Mouse (Mus musculus): Measurements from ENCODE around the gene Slc25a30.

Gene Slc25a30

GRCm38 (mm10) chr14:75747960-75748359 is 38.9 kb downstream of the Slc25a30 start:
- no peak for DNase-seq (ENCODE audit: low spot score in 2 of 2)

- no peak for DNase-seq (ENCODE audit: low spot score in 2 of 2)
Measured at GRCm38 (mm10) chr14:75741904-75742303, 44.9 kb downstream of the Slc25a30 start.

- no peak for DNase-seq (ENCODE audit: low spot score in 2 of 2)
Measured at GRCm38 (mm10) chr14:75735597-75735996, 51.2 kb downstream of the Slc25a30 start.

GRCm38 (mm10) chr14:75732631-75733030 is 54.2 kb downstream of the Slc25a30 start:
- DNase-seq (ENCODE audit: low spot score in 2 of 2): no peak

GRCm38 (mm10) chr14:75731361-75731760 is 55.5 kb downstream of the Slc25a30 start:
- no peak for DNase-seq (ENCODE audit: low spot score in 2 of 2)

GRCm38 (mm10) chr14:75728111-75728510 is 58.7 kb downstream of the Slc25a30 start:
- DNase-seq (ENCODE audit: low spot score in 2 of 2): no peak

GRCm38 (mm10) chr14:75727046-75727445 is 59.8 kb downstream of the Slc25a30 start:
- DNase-seq (ENCODE audit: low spot score in 2 of 2): peak in 1 of 2 experiments; percentile 19

GRCm38 (mm10) chr14:75722816-75723215 is 64.0 kb downstream of the Slc25a30 start:
- no peak for DNase-seq (ENCODE audit: low spot score in 2 of 2)

GRCm38 (mm10) chr14:75721977-75722563 is 64.8 kb downstream of the Slc25a30 start:
- DNase-seq (ENCODE audit: low spot score in 2 of 2): peak; percentile 9 to 16

- DNase-seq (ENCODE audit: low spot score in 2 of 2): no peak
Measured at GRCm38 (mm10) chr14:75720121-75720520, 66.7 kb downstream of the Slc25a30 start.

GRCm38 (mm10) chr14:75716410-75716809 is 70.4 kb downstream of the Slc25a30 start:
- DNase-seq (ENCODE audit: low spot score in 2 of 2): no peak

- DNase-seq (ENCODE audit: low spot score in 2 of 2): no peak
Measured at GRCm38 (mm10) chr14:75713661-75714060, 73.2 kb downstream of the Slc25a30 start.

GRCm38 (mm10) chr14:75712687-75713086 is 74.2 kb downstream of the Slc25a30 start:
- DNase-seq (ENCODE audit: low spot score in 2 of 2): no peak

- no peak for DNase-seq (ENCODE audit: low spot score in 2 of 2)
Measured at GRCm38 (mm10) chr14:75711731-75712130, 75.1 kb downstream of the Slc25a30 start.
